Mouse (Mus musculus) midbrain, embryonic 13.5 days (tissue): Measurements from ENCODE around the gene Spg21. TPM values are rescaled to one million over a fixed set of nuclear protein-coding genes. Genes with fewer than 3 reads are reported as not detected.

Experiments
- polyA plus RNA-seq: library from polyadenylated mRNA; unstranded; fragments of >200 nt; fragmentation: Nextera tagmentation; extraction: Ambion mirVana; gene quantifications from 2 replicates; pipeline ENCODE4 v1.2.1, GENCODE M21; 2015

Gene Spg21
- polyA plus RNA-seq, 1 experiment from 2014 or later, result 138 TPM

Other genes starting within 250 kb of the Spg21 start
- 0.24 and 0.30 TPM in 2 replicates for gene Cilp, start 195.8 kb upstream of the Spg21 start, polyA plus RNA-seq
- gene Clpx, start 166.7 kb upstream of the Spg21 start, polyA plus RNA-seq, result 42.5 and 44.1 TPM in 2 replicates
- gene Pdcd7, start 114.8 kb upstream of the Spg21 start, polyA plus RNA-seq, result 7.5 and 7.6 TPM in 2 replicates
- 1.2 and 2.2 TPM in 2 replicates for gene Ubap1l, start 99.9 kb upstream of the Spg21 start, polyA plus RNA-seq
- gene Kbtbd13, start 69.3 kb upstream of the Spg21 start, polyA plus RNA-seq, result 0.39 and 0.44 TPM in 2 replicates
- 6.2 TPM in 2 replicates for gene Rasl12, start 62.4 kb upstream of the Spg21 start, polyA plus RNA-seq
- not detected in 2 replicates for gene Slc51b, start 38.0 kb upstream of the Spg21 start, polyA plus RNA-seq
- 23.4 and 24.6 TPM in 2 replicates for gene Mtfmt, start 25.2 kb upstream of the Spg21 start, polyA plus RNA-seq
- gene Ankdd1a, start 59.2 kb downstream of the Spg21 start, polyA plus RNA-seq, result 0.63 and 0.72 TPM in 2 replicates
- gene Plekho2, start 119.1 kb downstream of the Spg21 start, polyA plus RNA-seq, result 5.6 and 5.9 TPM in 2 replicates
- 8.4 and 9.7 TPM in 2 replicates for gene Pif1, start 126.2 kb downstream of the Spg21 start, polyA plus RNA-seq
- 4.5 and 4.9 TPM in 2 replicates for gene Rbpms2, start 168.7 kb downstream of the Spg21 start, polyA plus RNA-seq
- gene Oaz2, start 207.1 kb downstream of the Spg21 start, polyA plus RNA-seq, result 333 and 366 TPM in 2 replicates